7 mouse cellular contexts compared by ENCODE assay signal in genomic region chr2:132064185-132064831, GRCm38 (mm10). TPM values are rescaled to one million over a fixed set of nuclear protein-coding genes. Genes with fewer than 3 reads are reported as not detected.
A peak's percentile ranks its signal among the peaks of the same experiment; 100 is the strongest.
DNase-seq lines count a peak whose midpoint lies in the region; ATAC-seq and TF ChIP-seq lines count a peak whose summit lies in the region.

No protein-coding gene starts in this region.

- H3K4me2 ChIP-seq in kidney, embryonic 14.5 days (replicated peaks; ENCODE audit: low read depth, low read length): no peak overlapping the region
- H3K4me2 ChIP-seq in forebrain, postnatal 0 days (ENCODE audit: low read depth): no peak overlapping the region

- 0 out of 2 replicates have a peak, but pooled peaks cover 6% of the 10 kb centered on the region for H3K4me1 ChIP-seq in kidney, embryonic 14.5 days (ENCODE audit: control insufficient read depth, insufficient read depth, low read length)
- H3K4me1 ChIP-seq in forebrain, postnatal 0 days (ENCODE audit: insufficient read depth): no peaks in the 10 kb centered on the region

- H3K9ac ChIP-seq in kidney, embryonic 14.5 days (ENCODE audit: low read depth, low read length): no peak overlapping the region
- H3K9ac ChIP-seq in forebrain, postnatal 0 days: no peak overlapping the region

- H3K4me3 ChIP-seq in kidney, embryonic 14.5 days (ENCODE audit: low read length): no peak overlapping the region
- no peak overlapping the region for H3K4me3 ChIP-seq in forebrain, postnatal 0 days (ENCODE audit: low read depth, low read length)

- no peak for TF ChIP-seq CTCF in forebrain, postnatal 0 days (IDR thresholded peaks at IDR 0.05; ENCODE audit: low read depth)

- no peaks in the 10 kb centered on the region for H3K9me3 ChIP-seq in kidney, embryonic 14.5 days (ENCODE audit: control insufficient read depth, low read length)
- no peaks in the 10 kb centered on the region for H3K9me3 ChIP-seq in forebrain, postnatal 0 days (ENCODE audit: low read length)

- no peak for DNase-seq in kidney, adult 11 months
- peak; percentile 76 for DNase-seq in 416B (ENCODE audit: low read depth)
- DNase-seq in R1 (ENCODE audit: low read depth, low spot score): peak; percentile 27
- peak; percentile 85 for DNase-seq in large intestine, adult 2 months (ENCODE audit: low read depth, low spot score)
- DNase-seq in thymus, postnatal 0 days (ENCODE audit: low spot score): no peak
- DNase-seq in forebrain, postnatal 0 days: no peak

- H3K27ac ChIP-seq in kidney, embryonic 14.5 days (ENCODE audit: low read depth, low read length): no peak overlapping the region
- H3K27ac ChIP-seq in forebrain, postnatal 0 days (ENCODE audit: low read depth, low read length): no peak overlapping the region

- peaks cover 5% of the 10 kb centered on the region; the same call in 1 of the 2 replicates for H3K36me3 ChIP-seq in kidney, embryonic 14.5 days (ENCODE audit: control insufficient read depth, insufficient read depth, low read length)
- peaks cover 42% of the 10 kb centered on the region for H3K36me3 ChIP-seq in forebrain, postnatal 0 days (ENCODE audit: insufficient read depth)

- no peaks in the 10 kb centered on the region for H3K27me3 ChIP-seq in kidney, embryonic 14.5 days (ENCODE audit: control insufficient read depth, insufficient read depth, low read length)
- no peaks in the 10 kb centered on the region for H3K27me3 ChIP-seq in forebrain, postnatal 0 days (ENCODE audit: insufficient read depth, low read length)

- ATAC-seq in kidney, embryonic 14.5 days (ENCODE audit: low FRiP score, low TSS enrichment): peak; percentile 61
- no peak for ATAC-seq in forebrain, postnatal 0 days

- 46% methylated on average over 11 of the region's 11 CpGs for WGBS in kidney, embryonic 14.5 days
- 32% methylated on average over 11 of the region's 11 CpGs for WGBS in large intestine, adult 2 months
- 73% methylated on average over 11 of the region's 11 CpGs for WGBS in forebrain, postnatal 0 days

RNA-seq across cellular contexts. Expression of gene Rassf2, which starts 34.2 kb away (rescaled TPM):
- 5.3 and 9.9 TPM in 2 replicates for polyA plus RNA-seq in kidney, embryonic 14.5 days (2014; fragmentation: Nextera tagmentation; extraction: Ambion mirVana)
- 10.2 and 16.3 TPM in 2 replicates for polyA plus RNA-seq in large intestine, adult 2 months (2012; rRNA removed)
- polyA plus RNA-seq in thymus, postnatal 0 days (2015; fragmentation: Nextera tagmentation; extraction: Ambion mirVana): 25.1 and 27.6 TPM in 2 replicates
- total RNA-seq in forebrain, postnatal 0 days (2014; rRNA removed): 32.8 and 33.5 TPM in 2 replicates
- 15.3 and 19.4 TPM in 2 replicates for polyA plus RNA-seq in forebrain, postnatal 0 days (2015; fragmentation: Nextera tagmentation; extraction: Ambion mirVana)

Comparison
In these comparisons a context has a peak if more than half of its experiments do, and no peak if none do; other contexts are left out.
1. DNase-seq: peak in 416B (single experiment), R1 (single experiment) and large intestine, adult 2 months (single experiment); none in kidney, adult 11 months (single experiment), thymus, postnatal 0 days (single experiment) and forebrain, postnatal 0 days (single experiment).